Mouse (Mus musculus) forebrain, embryonic 11.5 days (tissue): ENCODE results near the gene Cd40. TPM values are rescaled to one million over a fixed set of nuclear protein-coding genes. Genes with fewer than 3 reads are reported as not detected.

Source experiments
- ATAC-seq: fragments of 200-750 bp; cut with Nextera tagmentation; replicated peaks from 2 replicates; pipeline ENCODE4 v1.8.0; 2017; ENCODE audit warnings: moderate TSS enrichment; ENCODE audit not compliant: low FRiP score
- DNase-seq: peaks from one replicate; pipeline ENCODE4 v3.0.0-alpha.2; 2017; ENCODE audit warnings: low spot score
- H3K27ac ChIP-seq: fragments of 300-500 bp; sonication (generic); 2 replicates; pipeline ENCODE4 v1.5.1; 2014; ENCODE audit warnings: low read depth, low read length
- H3K27me3 ChIP-seq: fragments of 300-500 bp; sonication (generic); 2 replicates; pipeline ENCODE4 v1.6.1; 2014; ENCODE audit warnings: mild to moderate bottlenecking, low read length, mixed read lengths; ENCODE audit not compliant: control insufficient read depth, insufficient read depth
- H3K36me3 ChIP-seq: fragments of 300-500 bp; sonication (generic); 2 replicates; pipeline ENCODE4 v1.6.1; 2014; ENCODE audit warnings: mild to moderate bottlenecking, low read length, moderate library complexity, mixed read lengths; ENCODE audit not compliant: control insufficient read depth, insufficient read depth
- H3K4me1 ChIP-seq: fragments of 300-500 bp; sonication (generic); replicated peaks from 2 replicates; pipeline ENCODE4 v1.6.1; 2014; ENCODE audit warnings: low read length, mixed read lengths; ENCODE audit not compliant: control insufficient read depth, insufficient read depth
- H3K4me2 ChIP-seq: fragments of 300-500 bp; sonication (generic); 2 replicates; pipeline ENCODE4 v1.6.1; 2014; ENCODE audit warnings: low read depth, mild to moderate bottlenecking, low read length, moderate library complexity, mixed read lengths; ENCODE audit not compliant: severe bottlenecking
- H3K4me3 ChIP-seq: fragments of 300-500 bp; sonication (generic); 2 replicates; pipeline ENCODE4 v1.5.1; 2014; ENCODE audit warnings: low read depth, low read length
- H3K9ac ChIP-seq: fragments of 300-500 bp; sonication (generic); 2 replicates; pipeline ENCODE4 v1.6.1; 2014; ENCODE audit warnings: low read length
- H3K9me3 ChIP-seq: fragments of 300-500 bp; sonication (generic); 2 replicates; pipeline ENCODE4 v1.6.1; 2016; ENCODE audit warnings: low read length, mixed read lengths; ENCODE audit not compliant: control insufficient read depth
- WGBS: fragments of 180-500 bp; shearing (Covaris S2); extraction: QIAGEN DNeasy Blood & Tissue Kit; methylation state at CpG from one replicate; pipeline ENCODE4 v1.1.7; 2014; 5-methylcytosine and 5-hydroxymethylcytosine counted together
- polyA plus RNA-seq: library from polyadenylated mRNA; unstranded; fragments of >200 nt; fragmentation: Nextera tagmentation; extraction: Ambion mirVana; gene quantifications from 2 replicates; pipeline ENCODE4 v1.2.1, GENCODE M21; 2014

Cd40 gene
- polyA plus RNA-seq, 1 experiment from 2014 or later: 4.2 TPM

DNA sequence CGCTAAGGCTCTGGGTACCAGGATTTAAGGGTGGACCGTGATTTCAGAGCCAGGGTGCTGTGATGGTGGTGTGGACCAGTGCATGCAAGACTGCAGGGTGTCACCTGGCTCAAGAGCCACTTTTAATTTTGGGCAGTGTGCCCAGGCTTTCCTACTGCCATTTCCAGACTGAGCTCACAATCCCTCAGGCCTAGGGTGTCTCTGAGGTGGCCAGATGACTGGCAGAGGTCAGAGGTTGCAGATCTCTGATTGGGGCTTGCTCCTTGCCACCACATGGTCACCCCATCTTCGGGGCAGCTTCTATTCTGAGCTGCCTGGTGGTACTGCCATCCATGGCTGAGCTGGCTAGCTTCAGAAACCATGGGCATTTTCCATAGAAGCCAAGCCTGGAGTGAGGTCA, 43.4 kb downstream of the Cd40 start:
- Histone ChIP-seq H3K27me3 (peaks cover 4% of the 10 kb centered on the region), H3K27ac (no peak overlapping the region), H3K9me3 (no peaks in the 10 kb centered on the region), H3K36me3 (no peaks in the 10 kb centered on the region), H3K4me3 (no peak overlapping the region), H3K4me2 (no peak overlapping the region), H3K9ac (no peak overlapping the region), H3K4me1 (peaks cover 14% of the 10 kb centered on the region)
- ATAC-seq: no peak
- 92% methylated on average over 3 of the region's 3 CpGs for WGBS
- DNase-seq: no peak

- H3K9me3 ChIP-seq: no peaks in the 10 kb centered on the region
- WGBS: 13% methylated on average over 6 of the region's 6 CpGs
- ATAC-seq (no peak), DNase-seq (no peak)
- H3K27me3 ChIP-seq: peaks cover 5% of the 10 kb centered on the region
- H3K4me3 ChIP-seq: no peak overlapping the region
- no peak overlapping the region for H3K4me2 ChIP-seq
- H3K4me1 ChIP-seq: peaks cover 16% of the 10 kb centered on the region
- H3K9ac ChIP-seq: no peak overlapping the region
- H3K36me3 ChIP-seq: no peaks in the 10 kb centered on the region
- H3K27ac ChIP-seq: no peak overlapping the region
Measured at GRCm38 (mm10) chr2:165100749-165101148, 45.3 kb downstream of the Cd40 start.

GRCm38 (mm10) chr2:165102920-165103319, 47.5 kb downstream of the Cd40 start:
- no peak overlapping the region for H3K27ac ChIP-seq

DNA sequence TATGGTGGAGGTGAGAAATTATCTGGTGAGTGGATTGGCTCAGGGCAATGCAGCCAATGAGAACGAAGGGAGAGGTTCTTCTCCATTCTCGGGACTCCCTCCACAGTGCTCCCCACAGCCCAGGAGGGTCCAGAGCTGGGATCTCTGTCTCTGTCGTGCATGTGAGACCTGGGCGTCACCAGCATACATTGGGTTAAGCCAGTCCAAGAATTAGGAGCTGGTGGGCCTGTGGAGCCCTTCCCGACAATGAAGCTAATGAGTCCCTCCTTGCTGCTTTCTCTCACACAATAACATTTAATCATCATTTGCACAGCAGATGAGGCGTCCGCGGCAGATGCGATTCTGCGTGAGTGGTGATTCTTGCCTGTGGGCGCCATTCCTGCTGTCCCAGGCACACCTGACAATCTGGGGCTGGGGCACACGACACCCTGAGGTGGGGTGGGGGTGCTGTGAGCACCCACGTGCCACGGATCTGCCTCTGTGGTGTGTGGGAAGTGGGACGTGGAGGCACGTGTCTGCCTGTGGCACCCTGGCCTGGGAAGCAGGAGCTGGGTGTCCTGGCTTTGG, 50.2 kb downstream of the Cd40 start:
- Histone ChIP-seq H3K9me3 (no peaks in the 10 kb centered on the region), H3K4me3 (no peak overlapping the region), H3K36me3 (no peaks in the 10 kb centered on the region), H3K4me1 (peaks cover 12% of the 10 kb centered on the region), H3K4me2 (no peak overlapping the region), H3K27me3 (peaks cover 14% of the 10 kb centered on the region), H3K9ac (no peak overlapping the region), H3K27ac (no peak overlapping the region; the same call in 1 of the 2 replicates)
- DNase-seq (no peak), ATAC-seq (0 out of 2 replicates have a peak, but pooled peaks have one; percentile 40)
- WGBS: 62% methylated on average over 16 of the region's 16 CpGs

More at GRCm38 (mm10) chr2:165102920-165103319, 47.5 kb downstream of the Cd40 start:
- 84% methylated on average over 3 of the region's 3 CpGs for WGBS
- Histone ChIP-seq H3K36me3 (no peaks in the 10 kb centered on the region), H3K9ac (no peak overlapping the region), H3K4me3 (no peak overlapping the region), H3K4me1 (peaks cover 12% of the 10 kb centered on the region), H3K27me3 (peaks cover 11% of the 10 kb centered on the region), H3K9me3 (no peaks in the 10 kb centered on the region), H3K4me2 (no peak overlapping the region)
- DNase-seq (no peak), ATAC-seq (no peak)

DNA sequence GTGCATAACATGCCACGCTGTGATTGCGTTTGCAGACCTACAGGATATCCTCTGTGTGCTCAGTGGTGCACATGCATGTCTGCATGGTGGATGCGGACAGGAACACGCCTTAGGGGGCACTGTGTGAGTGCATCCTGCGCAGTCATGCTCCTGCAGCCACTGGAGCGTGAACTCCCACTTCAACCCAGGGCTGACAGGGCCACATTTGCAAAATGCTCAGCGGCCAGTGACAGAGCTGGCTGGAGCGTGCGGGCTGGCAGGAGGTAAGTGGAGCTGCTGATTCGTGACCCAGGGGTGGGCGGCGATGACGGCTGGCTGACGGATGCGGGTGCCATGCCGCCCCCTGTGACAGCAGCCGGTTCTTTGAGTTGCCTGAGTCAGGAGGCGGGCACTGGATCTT, 51.2 kb downstream of the Cd40 start:
- H3K9ac ChIP-seq: no peak overlapping the region
- 25% methylated on average over 18 of the region's 18 CpGs for WGBS
- no peak for DNase-seq

DNA sequence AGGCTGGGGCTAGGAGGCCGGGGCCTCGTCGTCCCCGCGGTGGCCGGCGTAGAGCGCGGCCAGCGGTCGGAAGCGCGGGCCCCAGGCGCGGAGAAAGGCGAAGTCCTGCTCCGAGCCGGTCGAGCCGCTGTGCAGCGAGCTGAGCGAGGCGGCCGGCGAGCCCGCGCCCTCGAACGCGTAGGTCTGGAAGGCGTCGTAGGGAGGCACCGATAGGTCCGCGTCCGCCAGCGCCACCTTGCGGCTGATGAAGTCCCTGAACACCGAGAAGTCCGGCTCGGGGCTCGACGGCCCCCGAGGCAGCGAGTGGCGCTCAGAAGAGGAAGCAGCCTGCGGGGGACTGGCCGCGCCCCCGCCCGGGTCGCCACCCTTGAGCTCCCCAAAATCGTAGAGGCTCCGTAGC, 56.7 kb downstream of the Cd40 start:
- H3K27ac ChIP-seq: no peak overlapping the region
- under 1% methylated on average over 54 of the region's 54 CpGs for WGBS

More for the DNA sequence above, 51.2 kb downstream of the Cd40 start:
- Histone ChIP-seq H3K4me3 (no peak overlapping the region), H3K36me3 (no peaks in the 10 kb centered on the region), H3K9me3 (no peaks in the 10 kb centered on the region), H3K4me2 (no peak overlapping the region), H3K27ac (no peak overlapping the region), H3K4me1 (peaks cover 12% of the 10 kb centered on the region), H3K27me3 (peaks cover 22% of the 10 kb centered on the region)
- ATAC-seq: no peak

GRCm38 (mm10) chr2:165113733-165114132, 58.3 kb downstream of the Cd40 start:
- H3K27ac ChIP-seq: no peak overlapping the region
- ATAC-seq (peak; percentile 70), DNase-seq (peak; percentile 77)
- no peak overlapping the region for H3K4me2 ChIP-seq
- no peak overlapping the region for H3K9ac ChIP-seq
- H3K4me1 ChIP-seq: peaks cover 10% of the 10 kb centered on the region; the same call in 1 of the 2 replicates
- H3K27me3 ChIP-seq: peaks cover 33% of the 10 kb centered on the region
- no peaks in the 10 kb centered on the region for H3K9me3 ChIP-seq
- WGBS: 18% methylated on average over 11 of the region's 11 CpGs
- H3K36me3 ChIP-seq: no peaks in the 10 kb centered on the region
- H3K4me3 ChIP-seq: no peak overlapping the region

More for the DNA sequence above, 56.7 kb downstream of the Cd40 start:
- H3K27me3 ChIP-seq: peaks cover 33% of the 10 kb centered on the region
- peak; percentile 61 for ATAC-seq
- H3K4me2 ChIP-seq: peak overlapping the region; percentile 24; the same call in 1 of the 2 replicates
- H3K9ac ChIP-seq: no peak overlapping the region; the same call in 1 of the 2 replicates
- no peaks in the 10 kb centered on the region for H3K36me3 ChIP-seq
- DNase-seq: peak; percentile 95
- no peaks in the 10 kb centered on the region for H3K9me3 ChIP-seq
- peaks cover 10% of the 10 kb centered on the region; the same call in 1 of the 2 replicates for H3K4me1 ChIP-seq
- H3K4me3 ChIP-seq: no peak overlapping the region

DNA sequence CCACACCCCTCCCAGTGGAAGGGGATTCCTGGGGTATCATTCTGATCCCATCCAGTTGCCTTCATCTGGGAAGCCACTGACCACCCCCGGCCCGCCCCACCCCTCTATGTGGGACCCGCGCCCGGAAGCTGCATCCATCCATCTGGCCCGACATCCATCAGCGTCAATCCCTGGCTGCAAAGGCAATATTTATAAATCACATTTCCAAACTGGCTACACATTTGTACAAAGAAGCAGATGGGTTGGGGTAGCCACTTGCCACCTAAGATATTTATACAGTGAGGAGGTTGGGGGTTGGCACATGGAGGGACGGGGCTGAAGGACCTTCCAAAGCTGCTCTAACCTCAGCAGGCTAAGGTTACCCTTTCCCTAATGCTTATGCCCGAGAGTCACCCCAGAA, 65.3 kb downstream of the Cd40 start:
- Histone ChIP-seq H3K9me3 (no peaks in the 10 kb centered on the region), H3K9ac (no peak overlapping the region), H3K4me2 (no peak overlapping the region), H3K4me3 (no peak overlapping the region), H3K4me1 (peaks cover 7% of the 10 kb centered on the region), H3K27ac (no peak overlapping the region), H3K27me3 (no peaks in the 10 kb centered on the region; the same call in 1 of the 2 replicates), H3K36me3 (no peaks in the 10 kb centered on the region)
- DNase-seq: no peak
- 84% methylated on average over 9 of the region's 9 CpGs for WGBS
- ATAC-seq: no peak
